Mouse (Mus musculus): ENCODE measurements at regions not wholly inside any gene's neighbourhood (a gene's known extent, or its start where the extent isn't known, plus 50 kb on each side); places are given as distances from the start of the nearest gene placed in this dataset.

GRCm38 (mm10) chr2:9596135-9596534 is 284.9 kb upstream of the 4930412O13Rik start:
- no peak overlapping the region for H3K4me3 ChIP-seq (ENCODE audit: low read depth, low read length)
- H3K36me3 ChIP-seq (replicated peaks; ENCODE audit: control insufficient read depth, insufficient read depth, low read length) = no peaks in the 10 kb centered on the region
- H3K27ac ChIP-seq (ENCODE audit: low read depth) = no peak overlapping the region
- H3K9ac ChIP-seq (replicated peaks; ENCODE audit: low read depth, low read length) = no peak overlapping the region
- no peak overlapping the region for H3K4me2 ChIP-seq (ENCODE audit: low read depth, low read length)
- ATAC-seq (ENCODE audit: insufficient read depth, low read depth) = no peak
- TF ChIP-seq EP300 (IDR thresholded peaks at IDR 0.05; ENCODE audit: low read depth) = no peak
- no peak for TF ChIP-seq CTCF (IDR thresholded peaks at IDR 0.05; ENCODE audit: low read depth)
- H3K4me1 ChIP-seq (ENCODE audit: control insufficient read depth, insufficient read depth) = no peaks in the 10 kb centered on the region; the same call in 1 of the 2 replicates
- no peaks in the 10 kb centered on the region for H3K9me3 ChIP-seq (replicated peaks; ENCODE audit: control insufficient read depth, low read length)
- no peak for DNase-seq (ENCODE audit: low spot score)
- 51% methylated on average over 12 of the region's 12 CpGs for WGBS
- H3K27me3 ChIP-seq (ENCODE audit: control insufficient read depth, insufficient read depth, low read length) = no peaks in the 10 kb centered on the region

- no peaks in the 10 kb centered on the region for H3K27me3 ChIP-seq (ENCODE audit: control insufficient read depth, insufficient read depth, low read length)
- ATAC-seq (ENCODE audit: insufficient read depth, low read depth) = no peak
- H3K27ac ChIP-seq (ENCODE audit: low read depth) = no peak overlapping the region
- H3K4me2 ChIP-seq (ENCODE audit: low read depth, low read length) = no peak overlapping the region
- H3K36me3 ChIP-seq (replicated peaks; ENCODE audit: control insufficient read depth, insufficient read depth, low read length) = no peaks in the 10 kb centered on the region
- H3K4me3 ChIP-seq (ENCODE audit: low read depth, low read length) = no peak overlapping the region
- no peak overlapping the region for H3K9ac ChIP-seq (replicated peaks; ENCODE audit: low read depth, low read length)
- no peak for DNase-seq (ENCODE audit: low spot score)
- WGBS = 85% methylated on average over 6 of the region's 6 CpGs
- no peaks in the 10 kb centered on the region for H3K9me3 ChIP-seq (replicated peaks; ENCODE audit: control insufficient read depth, low read length)
- TF ChIP-seq EP300 (IDR thresholded peaks at IDR 0.05; ENCODE audit: low read depth) = no peak
- no peak for TF ChIP-seq CTCF (IDR thresholded peaks at IDR 0.05; ENCODE audit: low read depth)
- H3K4me1 ChIP-seq (ENCODE audit: control insufficient read depth, insufficient read depth) = no peaks in the 10 kb centered on the region
Observed at GRCm38 (mm10) chr2:9604984-9605383, 276.1 kb upstream of the 4930412O13Rik start.

GRCm38 (mm10) chr2:9607547-9607946 is 273.5 kb upstream of the 4930412O13Rik start:
- no peak for TF ChIP-seq EP300 (IDR thresholded peaks at IDR 0.05; ENCODE audit: low read depth)
- no peak for TF ChIP-seq CTCF (IDR thresholded peaks at IDR 0.05; ENCODE audit: low read depth)
- H3K36me3 ChIP-seq (replicated peaks; ENCODE audit: control insufficient read depth, insufficient read depth, low read length) = no peaks in the 10 kb centered on the region
- H3K4me2 ChIP-seq (ENCODE audit: low read depth, low read length) = no peak overlapping the region
- no peak for DNase-seq (ENCODE audit: low spot score)
- H3K4me3 ChIP-seq (ENCODE audit: low read depth, low read length) = no peak overlapping the region
- H3K9me3 ChIP-seq (replicated peaks; ENCODE audit: control insufficient read depth, low read length) = no peaks in the 10 kb centered on the region
- H3K4me1 ChIP-seq (ENCODE audit: control insufficient read depth, insufficient read depth) = no peaks in the 10 kb centered on the region
- ATAC-seq (ENCODE audit: insufficient read depth, low read depth) = no peak
- no peak overlapping the region for H3K9ac ChIP-seq (replicated peaks; ENCODE audit: low read depth, low read length)
- H3K27ac ChIP-seq (ENCODE audit: low read depth) = no peak overlapping the region
- 61% methylated on average over 2 of the region's 2 CpGs for WGBS
- no peaks in the 10 kb centered on the region for H3K27me3 ChIP-seq (ENCODE audit: control insufficient read depth, insufficient read depth, low read length)

DNA sequence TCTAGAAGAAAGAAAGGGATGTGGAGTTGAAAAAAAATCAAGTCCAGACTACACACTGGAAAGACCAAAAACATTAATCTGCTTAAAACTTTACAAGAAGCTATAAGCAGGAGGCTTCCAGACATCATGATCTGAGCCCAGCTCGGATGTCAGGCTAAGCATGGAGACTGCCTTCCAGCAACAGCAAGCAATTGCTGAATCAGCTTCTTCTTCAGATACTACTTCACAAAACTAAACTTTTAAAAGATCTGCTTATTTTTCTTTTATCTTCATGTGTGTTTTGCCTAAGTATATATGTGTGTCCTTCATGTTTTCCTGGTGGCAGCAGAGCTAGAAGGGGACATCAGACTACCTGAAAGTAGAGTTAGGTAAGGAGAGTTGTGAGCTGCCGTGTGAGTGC is 266.6 kb upstream of the 4930412O13Rik start:
- TF ChIP-seq CTCF (IDR thresholded peaks at IDR 0.05; ENCODE audit: low read depth) = no peak
- no peak for TF ChIP-seq EP300 (IDR thresholded peaks at IDR 0.05; ENCODE audit: low read depth)
- no peak for ATAC-seq (ENCODE audit: insufficient read depth, low read depth)
- no peak for DNase-seq (ENCODE audit: low spot score)
- Histone ChIP-seq H3K4me2 (ENCODE audit: low read depth, low read length) (no peak overlapping the region), H3K27me3 (ENCODE audit: control insufficient read depth, insufficient read depth, low read length) (no peaks in the 10 kb centered on the region), H3K4me3 (ENCODE audit: low read depth, low read length) (no peak overlapping the region), H3K36me3 (replicated peaks; ENCODE audit: control insufficient read depth, insufficient read depth, low read length) (no peaks in the 10 kb centered on the region), H3K4me1 (ENCODE audit: control insufficient read depth, insufficient read depth) (no peaks in the 10 kb centered on the region), H3K9ac (replicated peaks; ENCODE audit: low read depth, low read length) (no peak overlapping the region), H3K27ac (ENCODE audit: low read depth) (no peak overlapping the region), H3K9me3 (replicated peaks; ENCODE audit: control insufficient read depth, low read length) (no peaks in the 10 kb centered on the region)
- WGBS = 66% methylated on average over 2 of the region's 2 CpGs

DNA sequence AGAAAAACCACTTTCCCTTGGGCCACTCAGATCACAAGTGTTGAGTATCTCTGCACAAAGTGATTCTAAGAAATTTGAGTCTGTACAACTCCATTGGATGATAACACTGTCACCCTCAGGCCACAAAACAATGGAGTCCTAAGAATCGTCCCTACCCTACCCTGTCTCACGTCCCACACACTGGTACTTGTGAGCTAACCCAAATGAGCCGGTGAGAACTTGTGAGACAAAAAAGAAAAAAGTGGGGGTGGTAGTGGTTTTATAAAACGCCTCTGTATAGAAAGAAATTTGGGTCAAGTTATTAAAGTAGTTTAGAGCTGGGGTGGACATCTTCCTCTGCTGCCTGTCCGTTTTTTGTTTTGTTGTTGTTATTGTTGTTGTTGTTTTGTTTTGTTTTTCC is 264.8 kb upstream of the 4930412O13Rik start:
- H3K4me2 ChIP-seq (ENCODE audit: low read depth, low read length) = no peak overlapping the region
- no peak overlapping the region for H3K4me3 ChIP-seq (ENCODE audit: low read depth, low read length)
- no peak for ATAC-seq (ENCODE audit: insufficient read depth, low read depth)
- no peak overlapping the region for H3K9ac ChIP-seq (replicated peaks; ENCODE audit: low read depth, low read length)
- TF ChIP-seq CTCF (IDR thresholded peaks at IDR 0.05; ENCODE audit: low read depth) = no peak
- TF ChIP-seq EP300 (IDR thresholded peaks at IDR 0.05; ENCODE audit: low read depth) = no peak
- no peaks in the 10 kb centered on the region for H3K36me3 ChIP-seq (replicated peaks; ENCODE audit: control insufficient read depth, insufficient read depth, low read length)
- H3K9me3 ChIP-seq (replicated peaks; ENCODE audit: control insufficient read depth, low read length) = no peaks in the 10 kb centered on the region
- H3K27me3 ChIP-seq (ENCODE audit: control insufficient read depth, insufficient read depth, low read length) = no peaks in the 10 kb centered on the region
- H3K4me1 ChIP-seq (ENCODE audit: control insufficient read depth, insufficient read depth) = 0 out of 2 replicates have a peak, but pooled peaks cover 7% of the 10 kb centered on the region
- H3K27ac ChIP-seq (ENCODE audit: low read depth) = no peak overlapping the region
- no peak for DNase-seq (ENCODE audit: low spot score)
- WGBS = 68% methylated on average over 5 of the region's 5 CpGs
